In genomic region chr6:39242718-39243471, GRCm38 (mm10) we compare ENCODE assay signal across 8 mouse cellular contexts. TPM values are rescaled to one million over a fixed set of nuclear protein-coding genes. Genes with fewer than 3 reads are reported as not detected.
DNase-seq lines count a peak whose midpoint lies in the region; ATAC-seq and TF ChIP-seq lines count a peak whose summit lies in the region.

No protein-coding gene starts in this region.

- H3K27ac ChIP-seq in midbrain, embryonic 12.5 days (replicated peaks), result 0 out of 2 replicates have a peak overlapping the region, but pooled peaks have one; percentile 15
- H3K27ac ChIP-seq in testis, adult 2 months (ENCODE audit: control insufficient read depth, insufficient read depth, low read depth, low read length), result peak overlapping the region; percentile 58

- no peak for TF ChIP-seq CTCF in testis, adult 2 months (IDR thresholded peaks at IDR 0.05; ENCODE audit: control insufficient read depth, insufficient read depth, insufficient replicate concordance, low read depth, low read length)

- H3K9ac ChIP-seq in midbrain, embryonic 12.5 days (replicated peaks), result no peak overlapping the region

- peaks cover 13% of the 10 kb centered on the region; the same call in 1 of the 2 replicates for H3K4me1 ChIP-seq in midbrain, embryonic 12.5 days
- H3K4me1 ChIP-seq in testis, adult 2 months (ENCODE audit: control insufficient read depth, insufficient read depth, low read length), result peaks cover 10% of the 10 kb centered on the region

- H3K27me3 ChIP-seq in midbrain, embryonic 12.5 days, result no peaks in the 10 kb centered on the region
- no peaks in the 10 kb centered on the region for H3K27me3 ChIP-seq in testis, adult 2 months (ENCODE audit: control insufficient read depth, insufficient read depth, low read length)

- DNase-seq in adrenal gland, adult 8-10 months, result peak; percentile 77
- DNase-seq in cerebellum, postnatal 25 days, result peak; percentile 86 to 91
- DNase-seq in gastrocnemius, postnatal 25 days, result peak; percentile 72
- DNase-seq in induced T-regulatory cell, adult 2 months (ENCODE audit: low read depth), result peak; percentile 41
- DNase-seq in left cerebral cortex, postnatal 10 days (ENCODE audit: extremely low spot score in 1 of 2, low spot score in 2 of 2), result peak; percentile 77 to 89
- DNase-seq in thymus, postnatal 25 days, result no peak

- TF ChIP-seq POLR2A in testis, adult 2 months (IDR thresholded peaks at IDR 0.05; ENCODE audit: control insufficient read depth, low read depth, low read length), result no peak

- H3K36me3 ChIP-seq in midbrain, embryonic 12.5 days, result no peaks in the 10 kb centered on the region
- H3K36me3 ChIP-seq in testis, adult 2 months (ENCODE audit: control insufficient read depth, insufficient read depth, low read length), result no peaks in the 10 kb centered on the region

- peak; percentile 68; the same call in 1 of the 2 replicates for ATAC-seq in midbrain, embryonic 12.5 days (ENCODE audit: low FRiP score, low read depth)

- H3K4me2 ChIP-seq in midbrain, embryonic 12.5 days (replicated peaks), result no peak overlapping the region

- WGBS in midbrain, embryonic 12.5 days, result 74% methylated on average over 8 of the region's 8 CpGs

- intact Hi-C loops in left cerebral cortex, postnatal 10 days (cut with DNase I), result no loop called here

- no peak overlapping the region for H3K4me3 ChIP-seq in midbrain, embryonic 12.5 days
- H3K4me3 ChIP-seq in testis, adult 2 months (ENCODE audit: control insufficient read depth, low read depth, low read length), result no peak overlapping the region

- H3K9me3 ChIP-seq in midbrain, embryonic 12.5 days, result no peaks in the 10 kb centered on the region

RNA-seq across cellular contexts. Expression of gene Kdm7a, which starts 36.3 kb away (rescaled TPM):
- total RNA-seq in adrenal gland, adult 8-10 months (2022), result 10 to 100 TPM; 13.5 to 18.7 (median 16.4) TPM
- 10 to 100 TPM; 18.6 to 19.2 TPM for total RNA-seq in gastrocnemius, postnatal 25 days (2021)
- 10 to 100 TPM; 13.9 to 14.3 TPM for total RNA-seq in left cerebral cortex, postnatal 10 days (2021)
- polyA plus RNA-seq in midbrain, embryonic 12.5 days (2016; fragmentation: Nextera tagmentation; extraction: Ambion mirVana), result 21.4 and 23.0 TPM in 2 replicates
- 3.9 and 5.1 TPM in 2 replicates for polyA plus RNA-seq in testis, adult 2 months (2012; rRNA removed)
